Mouse (Mus musculus): Measurements from ENCODE around the gene Lum.
A peak's percentile ranks its signal among the peaks of the same experiment; 100 is the strongest.

Gene Lum

GRCm38 (mm10) chr10:97564957-97565856 lies at the start of gene Lum:
Gene Lum, plus strand, starts transcription at chr10:97565128.
- DNase-seq (ENCODE audit: low read depth, low spot score): peak; percentile 32

GRCm38 (mm10) chr10:97523366-97523765 lies 41.6 kb upstream of the Lum start:
- DNase-seq (ENCODE audit: low read depth, low spot score): no peak

- DNase-seq (ENCODE audit: low read depth, low spot score): no peak
Measured at GRCm38 (mm10) chr10:97535697-97536096, 29.2 kb upstream of the Lum start.

- DNase-seq (ENCODE audit: low read depth, low spot score): peak; percentile 57
Measured at GRCm38 (mm10) chr10:97536921-97537320, 28.0 kb upstream of the Lum start.

- DNase-seq (ENCODE audit: low read depth, low spot score): no peak
Measured at GRCm38 (mm10) chr10:97538202-97538601, 26.7 kb upstream of the Lum start.

- no peak for DNase-seq (ENCODE audit: low read depth, low spot score)
Measured at GRCm38 (mm10) chr10:97547740-97548139, 17.2 kb upstream of the Lum start.

- no peak for DNase-seq (ENCODE audit: low read depth, low spot score)
Measured at GRCm38 (mm10) chr10:97567489-97568135, 2.7 kb downstream of the Lum start.

GRCm38 (mm10) chr10:97582543-97583231 lies 17.8 kb downstream of the Lum start:
- DNase-seq (ENCODE audit: low read depth, low spot score): peak; percentile 63

- no peak for DNase-seq (ENCODE audit: low read depth, low spot score)
Measured at GRCm38 (mm10) chr10:97584176-97584575, 19.2 kb downstream of the Lum start.

- no peak for DNase-seq (ENCODE audit: low read depth, low spot score)
Measured at GRCm38 (mm10) chr10:97587159-97587558, 22.2 kb downstream of the Lum start.

GRCm38 (mm10) chr10:97589574-97589973 lies 24.6 kb downstream of the Lum start:
- DNase-seq (ENCODE audit: low read depth, low spot score): peak; percentile 43

- DNase-seq (ENCODE audit: low read depth, low spot score): no peak
Measured at GRCm38 (mm10) chr10:97591036-97591435, 26.1 kb downstream of the Lum start.

- DNase-seq (ENCODE audit: low read depth, low spot score): no peak
Measured at GRCm38 (mm10) chr10:97591685-97592084, 26.8 kb downstream of the Lum start.

GRCm38 (mm10) chr10:97595680-97596079 lies 30.8 kb downstream of the Lum start:
- no peak for DNase-seq (ENCODE audit: low read depth, low spot score)

- DNase-seq (ENCODE audit: low read depth, low spot score): no peak
Measured at GRCm38 (mm10) chr10:97601744-97602143, 36.8 kb downstream of the Lum start.

GRCm38 (mm10) chr10:97603256-97603655 lies 38.3 kb downstream of the Lum start:
- no peak for DNase-seq (ENCODE audit: low read depth, low spot score)

- no peak for DNase-seq (ENCODE audit: low read depth, low spot score)
Measured at GRCm38 (mm10) chr10:97606579-97606978, 41.7 kb downstream of the Lum start, which contains the start of gene Kera. Gene Kera, plus strand, starts transcription at chr10:97606879.
